Comparison of ENCODE assay signal across 20 mouse cellular contexts in genomic region chr7:44836016-44836404, GRCm38 (mm10). TPM values are rescaled to one million over a fixed set of nuclear protein-coding genes. Genes with fewer than 3 reads are reported as not detected.
DNase-seq lines count a peak whose midpoint lies in the region; ATAC-seq and TF ChIP-seq lines count a peak whose summit lies in the region.
"Had no signal": no experiment of that assay in that cellular context is flagged by ENCODE, and none has a peak within 500 bp of the region (broad histone marks: within the 10 kb centered on the region; RNA-seq: fewer than 3 reads in every experiment).

No protein-coding gene starts in this region.

- DNase-seq in adrenal gland, postnatal 36 days, result peak; percentile 29 to 63
- DNase-seq in adrenal gland, adult 2 months, result no peak
- peak; percentile 39 to 55 for DNase-seq in kidney, postnatal 4 days
- peak; percentile 71 for DNase-seq in A20 (ENCODE audit: low read depth, low spot score)
- DNase-seq in frontal cortex, adult 2 months (ENCODE audit: extremely low spot score in 1 of 2, low spot score in 1 of 2), result no peak
- no peak for DNase-seq in cerebellum, adult 8-10 months
- DNase-seq: adrenal gland, postnatal 10 days; cerebellum, adult 11 months; lung, postnatal 14 days; right cerebral cortex, postnatal 25 days; thymus, postnatal 36 days had no signal

- no peak overlapping the region for H3K27ac ChIP-seq in kidney, embryonic 15.5 days
- peak overlapping the region; percentile 0; the same call in 1 of the 2 replicates for H3K27ac ChIP-seq in small intestine, adult 2 months (ENCODE audit: insufficient read depth, low read depth, low read length)
- H3K27ac ChIP-seq: forebrain, embryonic 13.5 days; heart, embryonic 13.5 days; hindbrain, embryonic 10.5 days; kidney, postnatal 0 days; midbrain, embryonic 12.5 days; neural tube, embryonic 13.5 days; stomach, postnatal 0 days had no signal

- peaks cover 21% of the 10 kb centered on the region for H3K36me3 ChIP-seq in kidney, embryonic 15.5 days
- H3K36me3 ChIP-seq in small intestine, adult 2 months (ENCODE audit: control insufficient read depth, insufficient read depth, low read length), result peaks cover 10% of the 10 kb centered on the region

- no peak overlapping the region for H3K4me2 ChIP-seq in kidney, embryonic 15.5 days
- H3K4me2 ChIP-seq: forebrain, embryonic 13.5 days; heart, embryonic 13.5 days; midbrain, embryonic 12.5 days; neural tube, embryonic 13.5 days had no signal

- WGBS in kidney, embryonic 15.5 days, result 32% methylated on average over 3 of the region's 3 CpGs
- WGBS in small intestine, adult 2 months, result 26% methylated on average over 3 of the region's 3 CpGs

- no peak overlapping the region for H3K9ac ChIP-seq in kidney, embryonic 15.5 days
- H3K9ac ChIP-seq: forebrain, embryonic 13.5 days; heart, embryonic 13.5 days; midbrain, embryonic 12.5 days; neural tube, embryonic 13.5 days had no signal

- H3K4me3 ChIP-seq in kidney, embryonic 15.5 days (replicated peaks), result no peak overlapping the region
- peak overlapping the region; percentile 1; the same call in 1 of the 2 replicates for H3K4me3 ChIP-seq in small intestine, adult 2 months (ENCODE audit: low read depth, low read length)
- H3K4me3 ChIP-seq: forebrain, embryonic 13.5 days; heart, embryonic 13.5 days; hindbrain, embryonic 10.5 days; midbrain, embryonic 12.5 days; neural tube, embryonic 13.5 days had no signal

- no peak for ATAC-seq in kidney, embryonic 15.5 days (replicated peaks; ENCODE audit: low FRiP score)
- ATAC-seq: forebrain, embryonic 13.5 days had no signal

- peaks cover 30% of the 10 kb centered on the region for H3K4me1 ChIP-seq in kidney, embryonic 15.5 days
- H3K4me1 ChIP-seq in small intestine, adult 2 months (ENCODE audit: control insufficient read depth, insufficient read depth, insufficient read length, low read length), result peaks cover 21% of the 10 kb centered on the region

- no peak for TF ChIP-seq POLR2A in small intestine, adult 2 months (IDR thresholded peaks at IDR 0.05; ENCODE audit: low read depth, low read length)

- H3K9me3 ChIP-seq in kidney, embryonic 15.5 days (replicated peaks), result no peaks in the 10 kb centered on the region
- H3K9me3 ChIP-seq: forebrain, embryonic 13.5 days; heart, embryonic 13.5 days; hindbrain, embryonic 10.5 days; midbrain, embryonic 12.5 days; neural tube, embryonic 13.5 days had no signal

- TF ChIP-seq CTCF in small intestine, adult 2 months (IDR thresholded peaks at IDR 0.05; ENCODE audit: extremely low read depth, insufficient read length, insufficient replicate concordance, low read depth, low read length), result no peak

- H3K27me3 ChIP-seq in kidney, embryonic 15.5 days, result peaks cover 24% of the 10 kb centered on the region
- H3K27me3 ChIP-seq in small intestine, adult 2 months (ENCODE audit: control insufficient read depth, insufficient read depth, low read length), result no peaks in the 10 kb centered on the region

RNA-seq across cellular contexts. Expression of gene Akt1s1, which starts 12.8 kb away (rescaled TPM):
- total RNA-seq in adrenal gland, postnatal 36 days (2021), result 100 to 1,000 TPM; 108 to 118 TPM
- 100 to 1,000 TPM; 117 TPM for total RNA-seq in adrenal gland, adult 2 months (2021)
- 650 and 890 TPM in 2 replicates for polyA plus RNA-seq in adrenal gland, adult 2 months (2012; rRNA removed)
- 108 and 118 TPM in 2 replicates for polyA plus RNA-seq in kidney, embryonic 15.5 days (2015; fragmentation: Nextera tagmentation; extraction: Ambion mirVana)
- 180 and 283 TPM in 2 replicates for polyA plus RNA-seq in small intestine, adult 2 months (2012; rRNA removed)
- polyA plus RNA-seq in frontal cortex, adult 2 months (2012; rRNA removed), result 87.0 and 108 TPM in 2 replicates

RNA-seq across cellular contexts. Expression of gene Tbc1d17, which starts 12.9 kb away (rescaled TPM):
- total RNA-seq in adrenal gland, postnatal 36 days (2021), result 10 to 100 TPM; 54.1 to 73.4 TPM
- total RNA-seq in adrenal gland, adult 2 months (2021), result 10 to 100 TPM; 51.0 to 72.6 TPM
- 180 and 223 TPM in 2 replicates for polyA plus RNA-seq in adrenal gland, adult 2 months (2012; rRNA removed)
- 76.8 and 81.0 TPM in 2 replicates for polyA plus RNA-seq in kidney, embryonic 15.5 days (2015; fragmentation: Nextera tagmentation; extraction: Ambion mirVana)
- polyA plus RNA-seq in small intestine, adult 2 months (2012; rRNA removed), result 32.1 and 63.2 TPM in 2 replicates
- 84.3 and 106 TPM in 2 replicates for polyA plus RNA-seq in frontal cortex, adult 2 months (2012; rRNA removed)

RNA-seq across cellular contexts. Expression of gene Atf5, which starts 19.6 kb away (rescaled TPM):
- total RNA-seq in adrenal gland, postnatal 36 days (2021), result 100 to 1,000 TPM; 135 to 151 TPM
- 100 to 1,000 TPM; 136 to 166 TPM for total RNA-seq in adrenal gland, adult 2 months (2021)
- polyA plus RNA-seq in adrenal gland, adult 2 months (2012; rRNA removed), result 494 and 666 TPM in 2 replicates
- polyA plus RNA-seq in kidney, embryonic 15.5 days (2015; fragmentation: Nextera tagmentation; extraction: Ambion mirVana), result 4.2 and 4.3 TPM in 2 replicates
- 83.9 and 102 TPM in 2 replicates for polyA plus RNA-seq in small intestine, adult 2 months (2012; rRNA removed)
- 24.2 and 35.6 TPM in 2 replicates for polyA plus RNA-seq in frontal cortex, adult 2 months (2012; rRNA removed)

RNA-seq across cellular contexts. Expression of gene Il4i1, which starts 19.8 kb away (rescaled TPM):
- total RNA-seq in adrenal gland, postnatal 36 days (2021), result 1 to 10 TPM; 2.0 to 2.6 TPM
- total RNA-seq in adrenal gland, adult 2 months (2021), result 1 to 10 TPM; 1.6 to 1.8 TPM
- polyA plus RNA-seq in adrenal gland, adult 2 months (2012; rRNA removed), result 2.6 and 3.0 TPM in 2 replicates
- 1.1 and 1.7 TPM in 2 replicates for polyA plus RNA-seq in kidney, embryonic 15.5 days (2015; fragmentation: Nextera tagmentation; extraction: Ambion mirVana)
- polyA plus RNA-seq in small intestine, adult 2 months (2012; rRNA removed), result 8.0 and 13.8 TPM in 2 replicates
- 1.3 and 2.2 TPM in 2 replicates for polyA plus RNA-seq in frontal cortex, adult 2 months (2012; rRNA removed)

RNA-seq across cellular contexts. Expression of gene Nup62, which starts 20.1 kb away (rescaled TPM):
- total RNA-seq in adrenal gland, postnatal 36 days (2021), result 10 to 100 TPM; 40.9 to 42.5 TPM
- total RNA-seq in adrenal gland, adult 2 months (2021), result 10 to 100 TPM; 33.2 to 54.7 TPM
- polyA plus RNA-seq in adrenal gland, adult 2 months (2012; rRNA removed), result 83.6 and 92.2 TPM in 2 replicates
- polyA plus RNA-seq in kidney, embryonic 15.5 days (2015; fragmentation: Nextera tagmentation; extraction: Ambion mirVana), result 93.5 and 100 TPM in 2 replicates
- polyA plus RNA-seq in small intestine, adult 2 months (2012; rRNA removed), result 30.9 and 53.3 TPM in 2 replicates
- polyA plus RNA-seq in frontal cortex, adult 2 months (2012; rRNA removed), result 29.1 and 29.3 TPM in 2 replicates

Comparison
In these comparisons a context has a peak if more than half of its experiments do, and no peak if none do; other contexts are left out.
1. DNase-seq: peak in adrenal gland, postnatal 36 days (2 of 2), kidney, postnatal 4 days (2 of 2) and A20 (single experiment); none in adrenal gland, adult 2 months (single experiment), frontal cortex, adult 2 months (0 of 2) and cerebellum, adult 8-10 months (single experiment).